In genomic region chr12:32896496-32896895, GRCm38 (mm10) we compare ENCODE assay signal across 12 mouse cellular contexts. TPM values are rescaled to one million over a fixed set of nuclear protein-coding genes. Genes with fewer than 3 reads are reported as not detected.
DNase-seq lines count a peak whose midpoint lies in the region; ATAC-seq and TF ChIP-seq lines count a peak whose summit lies in the region.
"Had no signal": no experiment of that assay in that cellular context is flagged by ENCODE, and none has a peak within 500 bp of the region (broad histone marks: within the 10 kb centered on the region; RNA-seq: fewer than 3 reads in every experiment).

No protein-coding gene starts in this region.

- no peaks in the 10 kb centered on the region for H3K4me1 ChIP-seq in small intestine, adult 2 months (ENCODE audit: control insufficient read depth, insufficient read depth, insufficient read length, low read length)
- H3K4me1 ChIP-seq in midbrain, embryonic 15.5 days: 0 out of 2 replicates have a peak, but pooled peaks cover 3% of the 10 kb centered on the region
- H3K4me1 ChIP-seq: kidney, embryonic 15.5 days had no signal

- H3K36me3 ChIP-seq in small intestine, adult 2 months (ENCODE audit: control insufficient read depth, insufficient read depth, low read length): no peaks in the 10 kb centered on the region
- no peaks in the 10 kb centered on the region for H3K36me3 ChIP-seq in midbrain, embryonic 15.5 days (replicated peaks)
- H3K36me3 ChIP-seq: hindbrain, embryonic 12.5 days; kidney, embryonic 15.5 days; lung, embryonic 15.5 days had no signal

- DNase-seq in cerebellum, adult 11-12 months: no peak
- peak; percentile 42 to 56 for DNase-seq in left cerebral cortex, adult 18-20 months (ENCODE audit: low spot score in 2 of 2)
- no peak for DNase-seq in left cerebral cortex, adult 11 months (ENCODE audit: low spot score)
- peak; percentile 20 for DNase-seq in heart, postnatal 4 days
- DNase-seq in ovary, postnatal 36 days (ENCODE audit: low spot score): no peak
- DNase-seq: midbrain, embryonic 14.5 days had no signal

- no peak overlapping the region for H3K27ac ChIP-seq in small intestine, adult 2 months (ENCODE audit: insufficient read depth, low read depth, low read length)
- no peak overlapping the region for H3K27ac ChIP-seq in midbrain, embryonic 15.5 days
- H3K27ac ChIP-seq: hindbrain, embryonic 12.5 days; kidney, embryonic 15.5 days; lung, embryonic 15.5 days had no signal

- ATAC-seq in cerebellum, adult (ENCODE audit: insufficient number of reproducible peaks, low FRiP score, low TSS enrichment): peak; percentile 21; the same call in 1 of the 2 replicates
- ATAC-seq in midbrain, embryonic 15.5 days (replicated peaks): no peak

- no peak overlapping the region for H3K4me2 ChIP-seq in midbrain, embryonic 15.5 days
- H3K4me2 ChIP-seq: hindbrain, embryonic 12.5 days; kidney, embryonic 15.5 days; lung, embryonic 15.5 days had no signal

- H3K9ac ChIP-seq in midbrain, embryonic 15.5 days: no peak overlapping the region
- H3K9ac ChIP-seq: hindbrain, embryonic 12.5 days; kidney, embryonic 15.5 days; lung, embryonic 15.5 days had no signal

- TF ChIP-seq CTCF in small intestine, adult 2 months (IDR thresholded peaks at IDR 0.05; ENCODE audit: extremely low read depth, insufficient read length, insufficient replicate concordance, low read depth, low read length): peak; percentile 10; the same call in 1 of the 2 replicates

- no peak for TF ChIP-seq POLR2A in small intestine, adult 2 months (IDR thresholded peaks at IDR 0.05; ENCODE audit: low read depth, low read length)

- no peak overlapping the region for H3K4me3 ChIP-seq in small intestine, adult 2 months (ENCODE audit: low read depth, low read length)
- no peak overlapping the region for H3K4me3 ChIP-seq in midbrain, embryonic 15.5 days
- H3K4me3 ChIP-seq: hindbrain, embryonic 12.5 days; kidney, embryonic 15.5 days; lung, embryonic 15.5 days had no signal

- H3K9me3 ChIP-seq in midbrain, embryonic 15.5 days: no peaks in the 10 kb centered on the region
- H3K9me3 ChIP-seq: hindbrain, embryonic 12.5 days; kidney, embryonic 15.5 days; lung, embryonic 15.5 days had no signal

- WGBS in small intestine, adult 2 months: 77% methylated on average over 7 of the region's 7 CpGs
- 88% methylated on average over 7 of the region's 7 CpGs for WGBS in midbrain, embryonic 15.5 days

- H3K27me3 ChIP-seq in small intestine, adult 2 months (ENCODE audit: control insufficient read depth, insufficient read depth, low read length): no peaks in the 10 kb centered on the region
- H3K27me3 ChIP-seq in midbrain, embryonic 15.5 days (replicated peaks): no peaks in the 10 kb centered on the region
- H3K27me3 ChIP-seq: hindbrain, embryonic 12.5 days; kidney, embryonic 15.5 days; lung, embryonic 15.5 days had no signal

RNA-seq across cellular contexts. Expression of gene Sypl, which starts 57.2 kb away (rescaled TPM):
- total RNA-seq in left cerebral cortex, adult 18-20 months (2021): 10 to 100 TPM; 37.0 to 37.7 TPM
- total RNA-seq in heart, postnatal 4 days (2021): 10 to 100 TPM; 83.3 to 87.0 TPM
- 21.7 and 33.1 TPM in 2 replicates for polyA plus RNA-seq in small intestine, adult 2 months (2012; rRNA removed)
- polyA plus RNA-seq in midbrain, embryonic 15.5 days (2015; fragmentation: Nextera tagmentation; extraction: Ambion mirVana): 32.3 and 33.3 TPM in 2 replicates

Comparison
In these comparisons a context has a peak if more than half of its experiments do, and no peak if none do; other contexts are left out.
1. DNase-seq: peak in left cerebral cortex, adult 18-20 months (2 of 2) and heart, postnatal 4 days (single experiment); none in cerebellum, adult 11-12 months (single experiment), left cerebral cortex, adult 11 months (single experiment) and ovary, postnatal 36 days (single experiment).